Mouse (Mus musculus): ENCODE measurements at regions not wholly inside any gene's neighbourhood (a gene's known extent, or its start where the extent isn't known, plus 50 kb on each side); places are given as distances from the start of the nearest gene placed in this dataset.

- TF ChIP-seq CTCF (conservative IDR thresholded peaks at IDR 0.05; ENCODE audit: low read length) (no peak), NANOG (IDR thresholded peaks at IDR 0.05; ENCODE audit: borderline replicate concordance, low read length) (no peak), POU5F1 (IDR thresholded peaks at IDR 0.05; ENCODE audit: borderline replicate concordance, low read length) (no peak)
- H3K36me3 ChIP-seq (ENCODE audit: insufficient read depth, low read length), result no peaks in the 10 kb centered on the region
- no peaks in the 10 kb centered on the region for H3K4me1 ChIP-seq (replicated peaks; ENCODE audit: low read depth, low read length)
- no peaks in the 10 kb centered on the region for H3K27me3 ChIP-seq (ENCODE audit: insufficient read depth, low read length)
- H3K4me3 ChIP-seq (replicated peaks; ENCODE audit: low read length), result no peak overlapping the region
- H3K9me3 ChIP-seq (ENCODE audit: low read length), result no peaks in the 10 kb centered on the region
These were observed 283.6 kb upstream of the Klf4 start for GRCm38 (mm10) chr4:55815832-55816231.

DNA sequence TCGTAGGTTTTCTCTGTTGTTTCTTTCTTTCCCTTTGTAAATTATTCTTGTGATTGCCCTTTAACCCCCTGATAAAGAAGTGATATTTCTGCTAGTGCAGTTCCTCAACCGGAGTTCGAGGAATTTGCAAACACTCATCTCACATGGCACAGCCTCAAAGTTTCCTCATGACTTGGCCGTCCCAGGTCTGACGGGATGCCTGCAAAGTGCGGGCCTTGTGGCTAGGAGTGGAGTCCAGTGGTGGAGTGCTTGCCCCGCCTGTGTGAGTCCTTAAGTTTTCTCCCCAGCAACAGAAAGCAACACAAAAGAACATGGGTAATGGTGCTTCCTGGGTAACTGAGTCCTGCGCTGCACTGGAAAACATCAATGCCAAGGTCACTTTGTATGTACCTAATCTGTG lies 280.6 kb upstream of the Klf4 start:
- TF ChIP-seq NANOG (IDR thresholded peaks at IDR 0.05; ENCODE audit: borderline replicate concordance, low read length), result no peak
- no peak for TF ChIP-seq POU5F1 (IDR thresholded peaks at IDR 0.05; ENCODE audit: borderline replicate concordance, low read length)
- Histone ChIP-seq H3K27me3 (ENCODE audit: insufficient read depth, low read length) (peaks cover 5% of the 10 kb centered on the region; the same call in 1 of the 2 replicates), H3K4me3 (replicated peaks; ENCODE audit: low read length) (no peak overlapping the region), H3K36me3 (ENCODE audit: insufficient read depth, low read length) (no peaks in the 10 kb centered on the region), H3K9me3 (ENCODE audit: low read length) (no peaks in the 10 kb centered on the region), H3K4me1 (replicated peaks; ENCODE audit: low read depth, low read length) (no peaks in the 10 kb centered on the region)

DNA sequence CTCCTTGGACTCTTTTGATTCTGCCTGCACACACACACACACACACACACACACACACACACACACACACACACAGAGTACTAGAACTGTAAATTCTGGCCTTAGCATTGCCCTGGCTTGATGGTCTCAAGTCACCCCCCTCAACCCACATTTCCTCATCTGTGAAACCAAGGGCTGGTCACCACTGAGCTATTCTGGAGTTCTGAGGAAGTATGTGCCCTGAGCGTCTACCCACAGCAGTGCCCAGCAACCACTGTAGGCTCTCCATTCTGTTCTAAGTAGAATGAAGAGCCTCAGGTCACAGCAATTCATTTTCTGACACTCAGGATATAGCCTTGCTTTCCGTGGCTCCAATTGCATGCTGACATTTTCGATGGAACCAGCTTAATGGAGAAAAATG lies 279.4 kb upstream of the Klf4 start:
- no peaks in the 10 kb centered on the region for H3K4me1 ChIP-seq (replicated peaks; ENCODE audit: low read depth, low read length)
- no peaks in the 10 kb centered on the region for H3K9me3 ChIP-seq (ENCODE audit: low read length)
- no peak for TF ChIP-seq CTCF (conservative IDR thresholded peaks at IDR 0.05; ENCODE audit: low read length)
- no peak for TF ChIP-seq NANOG (IDR thresholded peaks at IDR 0.05; ENCODE audit: borderline replicate concordance, low read length)
- TF ChIP-seq POU5F1 (IDR thresholded peaks at IDR 0.05; ENCODE audit: borderline replicate concordance, low read length), result no peak
- H3K36me3 ChIP-seq (ENCODE audit: insufficient read depth, low read length), result no peaks in the 10 kb centered on the region
- H3K4me3 ChIP-seq (replicated peaks; ENCODE audit: low read length), result no peak overlapping the region
- peaks cover 5% of the 10 kb centered on the region; the same call in 1 of the 2 replicates for H3K27me3 ChIP-seq (ENCODE audit: insufficient read depth, low read length)

GRCm38 (mm10) chr4:55808501-55808900 lies 276.2 kb upstream of the Klf4 start:
- H3K9me3 ChIP-seq (ENCODE audit: low read length), result 0 out of 2 replicates have a peak, but pooled peaks cover 3% of the 10 kb centered on the region
- no peaks in the 10 kb centered on the region for H3K4me1 ChIP-seq (replicated peaks; ENCODE audit: low read depth, low read length)
- no peak overlapping the region for H3K4me3 ChIP-seq (replicated peaks; ENCODE audit: low read length)
- peaks cover 5% of the 10 kb centered on the region; the same call in 1 of the 2 replicates for H3K27me3 ChIP-seq (ENCODE audit: insufficient read depth, low read length)
- H3K36me3 ChIP-seq (ENCODE audit: insufficient read depth, low read length), result no peaks in the 10 kb centered on the region
- no peak for TF ChIP-seq POU5F1 (IDR thresholded peaks at IDR 0.05; ENCODE audit: borderline replicate concordance, low read length)

DNA sequence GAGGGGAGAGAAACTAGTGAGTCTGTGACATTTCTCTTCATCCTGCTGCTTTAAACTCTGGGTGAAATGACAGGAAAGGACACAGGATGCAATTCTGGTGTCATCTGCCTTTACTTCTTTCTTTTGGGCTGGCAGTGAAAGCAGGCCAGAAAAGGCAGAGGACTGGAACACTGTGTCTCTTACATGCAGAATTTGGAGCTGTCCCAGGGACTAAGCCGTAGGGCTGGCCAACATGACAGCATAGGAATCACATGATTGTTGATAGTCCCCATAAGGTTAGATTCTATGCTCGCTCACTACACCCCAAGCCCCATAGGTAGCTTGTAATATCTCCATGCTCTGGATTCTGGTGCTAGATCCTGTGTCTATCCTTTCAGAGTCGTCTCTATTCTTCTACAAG lies 274.5 kb upstream of the Klf4 start:
- H3K4me1 ChIP-seq (replicated peaks; ENCODE audit: low read depth, low read length), result no peaks in the 10 kb centered on the region
- H3K9me3 ChIP-seq (ENCODE audit: low read length), result 0 out of 2 replicates have a peak, but pooled peaks cover 3% of the 10 kb centered on the region
- TF ChIP-seq NANOG (IDR thresholded peaks at IDR 0.05; ENCODE audit: borderline replicate concordance, low read length) (no peak), POU5F1 (IDR thresholded peaks at IDR 0.05; ENCODE audit: borderline replicate concordance, low read length) (no peak), CTCF (conservative IDR thresholded peaks at IDR 0.05; ENCODE audit: low read length) (no peak)
- H3K36me3 ChIP-seq (ENCODE audit: insufficient read depth, low read length), result no peaks in the 10 kb centered on the region
- H3K27me3 ChIP-seq (ENCODE audit: insufficient read depth, low read length), result peaks cover 5% of the 10 kb centered on the region; the same call in 1 of the 2 replicates
- no peak overlapping the region for H3K4me3 ChIP-seq (replicated peaks; ENCODE audit: low read length)

- Histone ChIP-seq H3K36me3 (ENCODE audit: insufficient read depth, low read length) (no peaks in the 10 kb centered on the region), H3K4me1 (replicated peaks; ENCODE audit: low read depth, low read length) (no peaks in the 10 kb centered on the region), H3K27me3 (ENCODE audit: insufficient read depth, low read length) (peaks cover 5% of the 10 kb centered on the region; the same call in 1 of the 2 replicates), H3K4me3 (replicated peaks; ENCODE audit: low read length) (no peak overlapping the region), H3K9me3 (ENCODE audit: low read length) (0 out of 2 replicates have a peak, but pooled peaks cover 3% of the 10 kb centered on the region)
- TF ChIP-seq NANOG (IDR thresholded peaks at IDR 0.05; ENCODE audit: borderline replicate concordance, low read length) (no peak), POU5F1 (IDR thresholded peaks at IDR 0.05; ENCODE audit: borderline replicate concordance, low read length) (no peak), CTCF (conservative IDR thresholded peaks at IDR 0.05; ENCODE audit: low read length) (no peak)
These were observed 273.2 kb upstream of the Klf4 start for GRCm38 (mm10) chr4:55805255-55806051.

DNA sequence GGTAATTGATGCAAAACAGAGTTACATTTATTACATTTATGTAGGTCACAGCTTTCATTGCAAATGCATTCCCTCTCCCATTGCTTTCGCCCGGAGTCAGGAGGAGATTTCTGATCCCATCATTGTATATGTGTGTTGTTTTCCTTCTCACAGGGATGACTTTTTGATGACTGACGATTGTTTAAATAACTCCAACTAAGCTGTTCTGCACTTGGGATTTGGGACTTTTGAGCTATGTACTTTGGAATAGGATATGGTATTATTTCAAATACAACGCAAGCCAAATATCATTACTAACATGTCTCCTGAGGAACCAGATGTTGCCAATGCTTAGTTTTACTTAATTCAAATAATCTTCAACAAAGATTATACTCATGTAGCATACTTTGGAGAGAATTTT lies 269.8 kb upstream of the Klf4 start:
- H3K4me3 ChIP-seq (replicated peaks; ENCODE audit: low read length), result no peak overlapping the region
- no peak for TF ChIP-seq CTCF (conservative IDR thresholded peaks at IDR 0.05; ENCODE audit: low read length)
- TF ChIP-seq POU5F1 (IDR thresholded peaks at IDR 0.05; ENCODE audit: borderline replicate concordance, low read length), result no peak
- TF ChIP-seq NANOG (IDR thresholded peaks at IDR 0.05; ENCODE audit: borderline replicate concordance, low read length), result no peak
- no peaks in the 10 kb centered on the region for H3K27me3 ChIP-seq (ENCODE audit: insufficient read depth, low read length)
- 0 out of 2 replicates have a peak, but pooled peaks cover 3% of the 10 kb centered on the region for H3K9me3 ChIP-seq (ENCODE audit: low read length)
- H3K4me1 ChIP-seq (replicated peaks; ENCODE audit: low read depth, low read length), result no peaks in the 10 kb centered on the region
- no peaks in the 10 kb centered on the region for H3K36me3 ChIP-seq (ENCODE audit: insufficient read depth, low read length)

- Histone ChIP-seq H3K9me3 (ENCODE audit: low read length) (no peaks in the 10 kb centered on the region), H3K4me1 (replicated peaks; ENCODE audit: low read depth, low read length) (no peaks in the 10 kb centered on the region), H3K36me3 (ENCODE audit: insufficient read depth, low read length) (no peaks in the 10 kb centered on the region), H3K27me3 (ENCODE audit: insufficient read depth, low read length) (no peaks in the 10 kb centered on the region), H3K4me3 (replicated peaks; ENCODE audit: low read length) (no peak overlapping the region)
- TF ChIP-seq CTCF (conservative IDR thresholded peaks at IDR 0.05; ENCODE audit: low read length) (no peak), NANOG (IDR thresholded peaks at IDR 0.05; ENCODE audit: borderline replicate concordance, low read length) (no peak), POU5F1 (IDR thresholded peaks at IDR 0.05; ENCODE audit: borderline replicate concordance, low read length) (no peak)
These were observed 265.8 kb upstream of the Klf4 start for GRCm38 (mm10) chr4:55798099-55798498.

Data from E14TG2a.4 (cell line).